Mouse (Mus musculus) central nervous system, embryonic 11.5 days (tissue): ENCODE measurements around the gene Prr23a3. TPM values are rescaled to one million over a fixed set of nuclear protein-coding genes. Genes with fewer than 3 reads are reported as not detected.

Source experiments
- polyA plus RNA-seq: library from polyadenylated mRNA; depleted of rRNA; stranded (reverse); fragments of >200 nt; gene quantifications from 2 replicates; pipeline ENCODE4 v1.2.3, GENCODE M21; 2012; rRNA removed

Prr23a3 gene
- not detected in 2 replicates for polyA plus RNA-seq

DNA sequence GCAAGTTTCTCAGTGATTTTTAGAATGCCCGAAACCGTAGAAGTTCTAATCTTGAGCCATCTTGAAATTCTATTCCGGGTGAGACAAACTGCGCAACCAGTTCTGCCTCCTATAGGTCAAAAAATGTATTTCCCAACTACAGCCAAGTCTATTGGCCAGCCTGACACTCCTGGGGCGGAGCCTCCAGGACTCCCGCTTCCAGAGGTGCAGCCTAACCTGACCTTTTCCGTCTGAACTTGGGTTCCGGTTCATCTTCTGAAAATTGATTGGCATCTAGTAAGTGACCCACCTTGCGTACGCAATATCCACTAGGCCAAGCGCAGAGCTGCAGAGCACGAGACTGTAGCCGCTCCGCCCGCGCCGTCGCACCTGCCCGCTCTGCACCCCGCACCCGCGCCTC is at the start of gene Prr23a3:
Gene Prr23a3 (plus strand): TSS at position 197 of the 400 bp plus-strand sequence.

GRCm38 (mm10) chr9:98842117-98842516 is 22.4 kb upstream of the Prr23a3 start, which contains the start of gene Prr23a1:
Gene Prr23a1, plus strand, starts transcription at chr9:98842503.

GRCm38 (mm10) chr9:98856210-98856609 is 8.4 kb upstream of the Prr23a3 start, which contains the start of gene Prr23a2:
Gene Prr23a2, plus strand, starts transcription at chr9:98856494.

GRCm38 (mm10) chr9:98902819-98903218 is 38.3 kb downstream of the Prr23a3 start, which contains the start of gene 7420426K07Rik:
Gene 7420426K07Rik, plus strand, starts transcription at chr9:98903119.

Other genes with a start within 250 kb of the Prr23a3 start
- not detected in 2 replicates for gene Prr23a1, start 22.3 kb upstream of the Prr23a3 start, polyA plus RNA-seq
- gene Prr23a2, start 8.3 kb upstream of the Prr23a3 start, polyA plus RNA-seq = not detected in 2 replicates
- gene 7420426K07Rik, start 38.4 kb downstream of the Prr23a3 start, polyA plus RNA-seq = not detected in 2 replicates
- gene Foxl2, start 90.5 kb downstream of the Prr23a3 start, polyA plus RNA-seq = 1.2 and 2.7 TPM in 2 replicates
- 38.7 and 60.3 TPM in 2 replicates for gene Faim, start 121.6 kb downstream of the Prr23a3 start, polyA plus RNA-seq
- 0.02 and 0.06 TPM in 2 replicates for gene Gm1123, start 170.9 kb downstream of the Prr23a3 start, polyA plus RNA-seq